Mouse (Mus musculus) lung, postnatal 0 days (tissue): ENCODE measurements around the gene Tango6.

Experiments used
- CTCF ChIP-seq: IDR thresholded peaks from 2 replicates; pipeline ENCODE4 v1.5.1; 2016; ENCODE audit warnings: antibody characterized with exemption, mild to moderate bottlenecking
- EP300 ChIP-seq: IDR thresholded peaks from 2 replicates; pipeline ENCODE4 v1.6.1; 2016; ENCODE audit warnings: antibody characterized with exemption, mild to moderate bottlenecking, control low read depth

GRCm38 (mm10) chr8:106714297-106714696, 31.4 kb downstream of the Tango6 start:
- no peak for TF ChIP-seq CTCF
- no peak for TF ChIP-seq EP300
